Mouse (Mus musculus) heart, embryonic 10.5 days (tissue): ENCODE results near the gene Tmem117. TPM values are rescaled to one million over a fixed set of nuclear protein-coding genes. Genes with fewer than 3 reads are reported as not detected.

ENCODE experiments used
- DNase-seq: peaks from one replicate; pipeline ENCODE4 v3.0.0-alpha.2; 2017; ENCODE audit warnings: low spot score
- H3K27ac ChIP-seq: fragments of 300-500 bp; sonication (generic); 2 replicates; pipeline ENCODE4 v1.5.1; 2016; ENCODE audit warnings: mild to moderate bottlenecking
- H3K27me3 ChIP-seq: fragments of 300-500 bp; sonication (generic); 2 replicates; pipeline ENCODE4 v1.6.1; 2016; ENCODE audit warnings: mild to moderate bottlenecking; ENCODE audit not compliant: poor library complexity, insufficient read depth, severe bottlenecking
- H3K36me3 ChIP-seq: fragments of 300-500 bp; sonication (generic); 2 replicates; pipeline ENCODE4 v1.6.1; 2016; ENCODE audit warnings: mild to moderate bottlenecking, moderate library complexity
- H3K4me1 ChIP-seq: fragments of 300-500 bp; sonication (generic); 2 replicates; pipeline ENCODE4 v1.6.1; 2016; ENCODE audit warnings: mild to moderate bottlenecking
- H3K4me3 ChIP-seq: fragments of 300-500 bp; sonication (generic); 2 replicates; pipeline ENCODE4 v1.5.1; 2016; ENCODE audit warnings: mild to moderate bottlenecking, moderate library complexity
- H3K9me3 ChIP-seq: fragments of 300-500 bp; sonication (generic); 2 replicates; pipeline ENCODE4 v1.6.1; 2016; ENCODE audit warnings: mild to moderate bottlenecking, moderate library complexity
- WGBS: fragments of 180-500 bp; shearing (Covaris S2); methylation state at CpG from one replicate; pipeline ENCODE4 v1.1.7; 2016; 5-methylcytosine and 5-hydroxymethylcytosine counted together
- polyA plus RNA-seq: library from polyadenylated mRNA; unstranded; fragments of >200 nt; fragmentation: Nextera tagmentation; extraction: Ambion mirVana; gene quantifications from 2 replicates; pipeline ENCODE4 v1.2.1, GENCODE M21; 2016

Gene Tmem117
- polyA plus RNA-seq, 1 experiment from 2014 or later: 0.73 TPM

- no peak for DNase-seq
- no peak overlapping the region for H3K4me3 ChIP-seq
- peaks cover 15% of the 10 kb centered on the region for H3K4me1 ChIP-seq
- no peaks in the 10 kb centered on the region for H3K9me3 ChIP-seq
- no peak overlapping the region for H3K27ac ChIP-seq
- no peaks in the 10 kb centered on the region for H3K27me3 ChIP-seq
- WGBS: 74% methylated on average over 13 of the region's 13 CpGs
- H3K36me3 ChIP-seq: no peaks in the 10 kb centered on the region
Measured at GRCm38 (mm10) chr15:94651969-94652842, 23.2 kb downstream of the Tmem117 start.

GRCm38 (mm10) chr15:94652843-94653206 lies 23.8 kb downstream of the Tmem117 start:
- no peak for DNase-seq
- Histone ChIP-seq H3K4me1 (peaks cover 15% of the 10 kb centered on the region), H3K27ac (no peak overlapping the region), H3K36me3 (no peaks in the 10 kb centered on the region), H3K9me3 (no peaks in the 10 kb centered on the region), H3K27me3 (no peaks in the 10 kb centered on the region), H3K4me3 (no peak overlapping the region)
- WGBS: 76% methylated on average over 3 of the region's 3 CpGs

GRCm38 (mm10) chr15:94655811-94656323 lies 26.8 kb downstream of the Tmem117 start:
- Histone ChIP-seq H3K4me3 (no peak overlapping the region), H3K27ac (no peak overlapping the region)

GRCm38 (mm10) chr15:94657882-94658281 lies 28.9 kb downstream of the Tmem117 start:
- H3K4me3 ChIP-seq: no peak overlapping the region
- no peak overlapping the region for H3K27ac ChIP-seq
- 68% methylated on average over 6 of the region's 6 CpGs for WGBS
- H3K4me1 ChIP-seq: no peaks in the 10 kb centered on the region; the same call in 1 of the 2 replicates
- no peak for DNase-seq
- no peaks in the 10 kb centered on the region for H3K9me3 ChIP-seq
- H3K27me3 ChIP-seq: no peaks in the 10 kb centered on the region
- H3K36me3 ChIP-seq: no peaks in the 10 kb centered on the region

More at GRCm38 (mm10) chr15:94655811-94656323, 26.8 kb downstream of the Tmem117 start:
- no peaks in the 10 kb centered on the region; the same call in 1 of the 2 replicates for H3K4me1 ChIP-seq
- no peak for DNase-seq
- 85% methylated on average over 13 of the region's 13 CpGs for WGBS
- H3K9me3 ChIP-seq: no peaks in the 10 kb centered on the region
- no peaks in the 10 kb centered on the region for H3K36me3 ChIP-seq
- H3K27me3 ChIP-seq: no peaks in the 10 kb centered on the region

- whole genome bisulfite sequencing: 77% methylated on average over 13 of the region's 13 CpGs
- Histone ChIP-seq H3K4me1 (no peaks in the 10 kb centered on the region; the same call in 1 of the 2 replicates), H3K27ac (0 out of 2 replicates have a peak overlapping the region, but pooled peaks have one; percentile 22), H3K27me3 (no peaks in the 10 kb centered on the region), H3K9me3 (no peaks in the 10 kb centered on the region), H3K36me3 (no peaks in the 10 kb centered on the region), H3K4me3 (no peak overlapping the region)
- DNase-seq: no peak
Measured at GRCm38 (mm10) chr15:94658392-94659111, 29.5 kb downstream of the Tmem117 start.

- no peaks in the 10 kb centered on the region for H3K36me3 ChIP-seq
- H3K27me3 ChIP-seq: no peaks in the 10 kb centered on the region
- H3K9me3 ChIP-seq: no peaks in the 10 kb centered on the region
- 57% methylated on average over 6 of the region's 6 CpGs for WGBS
- no peak for DNase-seq
- no peaks in the 10 kb centered on the region; the same call in 1 of the 2 replicates for H3K4me1 ChIP-seq
- no peak overlapping the region for H3K4me3 ChIP-seq
- H3K27ac ChIP-seq: no peak overlapping the region
Measured at GRCm38 (mm10) chr15:94659112-94659437, 30.0 kb downstream of the Tmem117 start.

GRCm38 (mm10) chr15:94660913-94661312 lies 31.9 kb downstream of the Tmem117 start:
- H3K27ac ChIP-seq: no peak overlapping the region
- no peak overlapping the region for H3K4me3 ChIP-seq
- WGBS: 74% methylated on average over 7 of the region's 7 CpGs
- DNase-seq: no peak
- H3K9me3 ChIP-seq: no peaks in the 10 kb centered on the region
- H3K27me3 ChIP-seq: no peaks in the 10 kb centered on the region
- H3K4me1 ChIP-seq: no peaks in the 10 kb centered on the region; the same call in 1 of the 2 replicates
- H3K36me3 ChIP-seq: no peaks in the 10 kb centered on the region

- H3K27ac ChIP-seq: no peak overlapping the region
- H3K4me1 ChIP-seq: no peaks in the 10 kb centered on the region; the same call in 1 of the 2 replicates
- 18% methylated on average over 9 of the region's 9 CpGs for WGBS
- H3K4me3 ChIP-seq: no peak overlapping the region
- no peaks in the 10 kb centered on the region for H3K9me3 ChIP-seq
- no peak for DNase-seq
- H3K36me3 ChIP-seq: no peaks in the 10 kb centered on the region
- no peaks in the 10 kb centered on the region for H3K27me3 ChIP-seq
Measured at GRCm38 (mm10) chr15:94661398-94661797, 32.4 kb downstream of the Tmem117 start.

GRCm38 (mm10) chr15:94664612-94665011 lies 35.6 kb downstream of the Tmem117 start:
- H3K4me1 ChIP-seq: no peaks in the 10 kb centered on the region
- H3K9me3 ChIP-seq: no peaks in the 10 kb centered on the region
- no peaks in the 10 kb centered on the region for H3K36me3 ChIP-seq
- 80% methylated on average over 6 of the region's 6 CpGs for WGBS
- no peak overlapping the region for H3K4me3 ChIP-seq
- no peaks in the 10 kb centered on the region for H3K27me3 ChIP-seq
- no peak for DNase-seq
- H3K27ac ChIP-seq: no peak overlapping the region

- Histone ChIP-seq H3K27me3 (no peaks in the 10 kb centered on the region), H3K4me1 (no peaks in the 10 kb centered on the region), H3K4me3 (no peak overlapping the region), H3K27ac (no peak overlapping the region), H3K9me3 (no peaks in the 10 kb centered on the region), H3K36me3 (no peaks in the 10 kb centered on the region)
- WGBS: 41% methylated on average over 3 of the region's 3 CpGs
- no peak for DNase-seq
Measured at GRCm38 (mm10) chr15:94681135-94681534, 52.1 kb downstream of the Tmem117 start.

- no peaks in the 10 kb centered on the region for H3K36me3 ChIP-seq
- no peak overlapping the region for H3K27ac ChIP-seq
- WGBS: 76% methylated on average over 7 of the region's 7 CpGs
Measured at GRCm38 (mm10) chr15:94684269-94684668, 55.2 kb downstream of the Tmem117 start.

GRCm38 (mm10) chr15:94687176-94687575 lies 58.1 kb downstream of the Tmem117 start:
- Histone ChIP-seq H3K27me3 (no peaks in the 10 kb centered on the region), H3K9me3 (no peaks in the 10 kb centered on the region), H3K27ac (no peak overlapping the region), H3K4me1 (no peaks in the 10 kb centered on the region), H3K36me3 (no peaks in the 10 kb centered on the region), H3K4me3 (no peak overlapping the region)
- 86% methylated on average over 7 of the region's 7 CpGs for WGBS
- no peak for DNase-seq

More at GRCm38 (mm10) chr15:94684269-94684668, 55.2 kb downstream of the Tmem117 start:
- Histone ChIP-seq H3K9me3 (no peaks in the 10 kb centered on the region), H3K27me3 (no peaks in the 10 kb centered on the region), H3K4me3 (no peak overlapping the region), H3K4me1 (no peaks in the 10 kb centered on the region)
- no peak for DNase-seq

- Histone ChIP-seq H3K27ac (no peak overlapping the region), H3K27me3 (no peaks in the 10 kb centered on the region), H3K36me3 (no peaks in the 10 kb centered on the region), H3K9me3 (no peaks in the 10 kb centered on the region), H3K4me1 (no peaks in the 10 kb centered on the region), H3K4me3 (no peak overlapping the region)
- no peak for DNase-seq
- WGBS: 72% methylated on average over 3 of the region's 3 CpGs
Measured at GRCm38 (mm10) chr15:94687629-94688028, 58.6 kb downstream of the Tmem117 start.
